Mouse (Mus musculus) MEL (cell line): ENCODE measurements around the gene Taar9. TPM values are rescaled to one million over a fixed set of nuclear protein-coding genes. Genes with fewer than 3 reads are reported as not detected.
"Not testable (repeated sequence)": the region's sequence is repeated elsewhere in the genome, so short reads cannot be mapped to it uniquely, and the experiment has no call there.

Experiments used
- DNase-seq: peaks from one replicate; pipeline ENCODE4 v3.0.0; 2011; ENCODE audit warnings: low read depth, low spot score
- H3K27ac ChIP-seq: 2 replicates; pipeline ENCODE4 v1.5.1; 2012; ENCODE audit warnings: low read depth, mild to moderate bottlenecking, control low read depth, low read length, moderate library complexity; ENCODE audit not compliant: control insufficient read depth
- H3K27me3 ChIP-seq, 2 experiments: fragments of 150-350 bp in 1 of 2; sonication (generic) in 1 of 2; 2 replicates each; pipeline ENCODE4 v1.6.1; 2012; ENCODE audit warnings: low read length in 2 of 2, mild to moderate bottlenecking in 2 of 2, improper control_type of control experiment in 1 of 2, moderate library complexity in 1 of 2; ENCODE audit not compliant: insufficient read depth in 2 of 2, control insufficient read depth in 1 of 2
- H3K36me3 ChIP-seq, 2 experiments: 2 replicates each; pipeline ENCODE4 v1.6.1; 2012 to 2014; ENCODE audit warnings: low read length in 2 of 2, improper control_type of control experiment in 1 of 2, inconsistent platforms in 1 of 2, mild to moderate bottlenecking in 1 of 2; ENCODE audit not compliant: insufficient read depth in 2 of 2, control insufficient read depth in 1 of 2
- H3K4me1 ChIP-seq, 2 experiments: fragments of 150-350 bp in 1 of 2; sonication (generic) in 1 of 2; 2 replicates each; pipeline ENCODE4 v1.6.1; 2012; ENCODE audit warnings: low read length in 2 of 2, improper control_type of control experiment in 1 of 2, mild to moderate bottlenecking in 1 of 2; ENCODE audit not compliant: insufficient read depth in 2 of 2, control insufficient read depth in 1 of 2
- H3K4me3 ChIP-seq, 2 experiments: fragments of 150-350 bp in 1 of 2; sonication (generic) in 1 of 2; 2 replicates each; pipeline ENCODE4 v1.5.1; 2012; ENCODE audit warnings: low read depth in 2 of 2, low read length in 2 of 2, mild to moderate bottlenecking in 2 of 2, moderate library complexity in 2 of 2, control low read depth in 1 of 2, improper control_type of control experiment in 1 of 2; ENCODE audit not compliant: control insufficient read depth in 1 of 2, insufficient read depth in 1 of 2
- H3K79me2 ChIP-seq: 2 replicates; pipeline ENCODE4 v1.6.1; 2012; ENCODE audit warnings: mild to moderate bottlenecking, low read length, moderate library complexity; ENCODE audit not compliant: control insufficient read depth, poor library complexity, insufficient read depth
- H3K9ac ChIP-seq: 2 replicates; pipeline ENCODE4 v1.6.1; 2012; ENCODE audit warnings: low read depth, mild to moderate bottlenecking, control low read depth, low read length, moderate library complexity; ENCODE audit not compliant: control insufficient read depth, poor library complexity, severe bottlenecking
- H3K9me3 ChIP-seq: fragments of 150-350 bp; sonication (generic); replicated peaks from 2 replicates; pipeline ENCODE4 v1.6.1; 2012; ENCODE audit warnings: mild to moderate bottlenecking, low read length, improper control_type of control experiment, moderate library complexity; ENCODE audit not compliant: insufficient read depth
- BHLHE40 ChIP-seq: IDR thresholded peaks from 2 replicates; pipeline ENCODE4 v1.6.1; 2012; ENCODE audit warnings: low read depth, mild to moderate bottlenecking, inconsistent platforms, low read length, improper control_type of control experiment, borderline replicate concordance
- EP300 ChIP-seq, 2 experiments: IDR thresholded peaks; 2 replicates each; pipeline ENCODE4 v1.6.1; 2011; ENCODE audit warnings: improper control_type of control experiment in 2 of 2, low read length in 2 of 2, low read depth in 1 of 2, mild to moderate bottlenecking in 1 of 2
- MAX ChIP-seq: IDR thresholded peaks from 2 replicates; pipeline ENCODE4 v1.6.1; 2011; ENCODE audit warnings: low read length, improper control_type of control experiment
- MYC ChIP-seq: IDR thresholded peaks from 2 replicates; pipeline ENCODE4 v1.6.1; 2011; ENCODE audit warnings: low read depth, mild to moderate bottlenecking, low read length, improper control_type of control experiment, moderate library complexity
- POLR2AphosphoS5 ChIP-seq: IDR thresholded peaks from 2 replicates; pipeline ENCODE4 v1.6.1; 2012; ENCODE audit warnings: low read depth, borderline replicate concordance, mild to moderate bottlenecking, inconsistent platforms, low read length, moderate library complexity, mixed read lengths
- TBP ChIP-seq: IDR thresholded peaks from 2 replicates; pipeline ENCODE4 v1.8.0; 2011; ENCODE audit warnings: low read depth, low read length, improper control_type of control experiment
- ZC3H11A ChIP-seq: IDR thresholded peaks from 2 replicates; pipeline ENCODE4 v1.6.1; 2012; ENCODE audit warnings: low read depth, mild to moderate bottlenecking, inconsistent platforms, low read length, improper control_type of control experiment
- ZKSCAN1 ChIP-seq: IDR thresholded peaks from 2 replicates; pipeline ENCODE4 v1.6.1; 2012; ENCODE audit warnings: low read depth, mild to moderate bottlenecking, inconsistent platforms, low read length, improper control_type of control experiment, moderate library complexity
- polyA plus RNA-seq, 2 experiments: library from polyadenylated mRNA; stranded (reverse) in 1 of 2; unstranded in 1 of 2; fragments of >175 nt in 1 of 2; fragments of >200 nt in 1 of 2; gene quantifications; 2 replicates each; pipeline versions ENCODE4 v1.2.1 to v1.2.4; 2012; ENCODE audit warnings: low replicate concordance in 2 of 2, low read depth in 1 of 2; ENCODE audit not compliant: insufficient read length in 2 of 2, insufficient read depth in 1 of 2, missing spikeins in 1 of 2
- total RNA-seq: library from RNA; depleted of rRNA; stranded (reverse); fragments of 300-350 nt; gene quantifications from 2 replicates; pipeline ENCODE4 v1.2.3, GENCODE M21; 2012

Gene Taar9
- total and polyA plus RNA-seq, 3 experiments, result not detected

GRCm38 (mm10) chr10:24108236-24108635 is 1.1 kb downstream of the Taar9 start:
- Histone ChIP-seq H3K9ac (no peak overlapping the region), H3K27ac (no peak overlapping the region), H3K36me3 (no peaks in the 10 kb centered on the region), H3K4me1 (no peaks in the 10 kb centered on the region; a peak in 1 of 4 replicates), H3K79me2 (no peaks in the 10 kb centered on the region), H3K4me3 (no peak overlapping the region), H3K9me3 (no peaks in the 10 kb centered on the region), H3K27me3 (peaks cover 2% of the 10 kb centered on the region in 2 experiments)
- TF ChIP-seq POLR2AphosphoS5, result no peak
- TF ChIP-seq TBP, result no peak
- no peak for TF ChIP-seq ZKSCAN1
- no peak for TF ChIP-seq ZC3H11A
- DNase-seq, result no peak

GRCm38 (mm10) chr10:24107747-24108146 is 1.6 kb downstream of the Taar9 start:
- no peaks in the 10 kb centered on the region for H3K36me3 ChIP-seq
- no peak overlapping the region for H3K9ac ChIP-seq
- no peaks in the 10 kb centered on the region for H3K79me2 ChIP-seq
- no peak overlapping the region for H3K27ac ChIP-seq
- H3K9me3 ChIP-seq, result no peaks in the 10 kb centered on the region
- TF ChIP-seq EP300 (IDR thresholded peaks at IDR 0.05; ENCODE audit: low read depth in 1 of 2, low read length in 2 of 2) (no peak), MYC (peak; percentile 52; the same call in 1 of the 2 replicates), BHLHE40 (peak; percentile 54; the same call in 1 of the 2 replicates), MAX (peak; percentile 11; the same call in 1 of the 2 replicates)
- no peak overlapping the region for H3K4me3 ChIP-seq
- H3K4me1 ChIP-seq, result no peaks in the 10 kb centered on the region; a peak in 1 of 4 replicates
- peaks cover 2% of the 10 kb centered on the region in 2 experiments for H3K27me3 ChIP-seq
- peak; percentile 47 for DNase-seq

GRCm38 (mm10) chr10:24103299-24103698 is 6.0 kb downstream of the Taar9 start:
- not testable (repeated sequence) for H3K9ac ChIP-seq, DNase-seq, H3K36me3 ChIP-seq, H3K27me3 ChIP-seq, H3K4me3 ChIP-seq, H3K4me1 ChIP-seq, H3K9me3 ChIP-seq, H3K27ac ChIP-seq, H3K79me2 ChIP-seq

GRCm38 (mm10) chr10:24101812-24102211 is 7.5 kb downstream of the Taar9 start, which contains the start of gene Taar8c:
TSS of gene Taar8c (minus strand) at chr10:24101912.
- not testable (repeated sequence) for H3K27me3 ChIP-seq, H3K9ac ChIP-seq, DNase-seq, H3K36me3 ChIP-seq, H3K4me3 ChIP-seq, H3K4me1 ChIP-seq, H3K79me2 ChIP-seq, H3K27ac ChIP-seq, H3K9me3 ChIP-seq

- H3K27me3 ChIP-seq, H3K27ac ChIP-seq, H3K36me3 ChIP-seq, H3K4me1 ChIP-seq, DNase-seq, H3K9ac ChIP-seq, H3K9me3 ChIP-seq, H3K4me3 ChIP-seq, H3K79me2 ChIP-seq: not testable (repeated sequence)
These were observed 12.3 kb downstream of the Taar9 start for GRCm38 (mm10) chr10:24097010-24097409.
